In the genomic region with DNA sequence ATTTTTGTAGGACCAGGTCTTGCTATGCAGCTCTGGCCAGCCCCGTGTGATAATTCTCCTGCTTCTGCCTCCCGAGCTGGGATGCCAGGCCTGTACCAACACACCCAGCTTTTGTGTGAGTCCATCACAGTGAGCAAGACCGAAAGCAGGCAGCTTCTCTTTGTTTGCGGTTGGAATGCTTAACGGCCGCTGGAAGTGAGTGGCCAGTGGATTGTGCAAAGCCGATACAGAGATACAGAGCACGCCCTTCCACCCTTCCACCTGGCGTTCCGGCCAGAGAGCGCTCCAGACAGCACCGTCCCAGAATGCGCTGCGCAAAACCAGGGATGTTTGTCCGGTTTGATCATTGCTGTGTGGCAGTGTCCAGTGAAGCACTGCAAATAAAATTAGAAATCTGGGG, we compare ENCODE assay signal across 11 mouse cellular contexts. TPM values are rescaled to one million over a fixed set of nuclear protein-coding genes. Genes with fewer than 3 reads are reported as not detected.
DNase-seq lines count a peak whose midpoint lies in the region; ATAC-seq and TF ChIP-seq lines count a peak whose summit lies in the region.
"Had no signal": no experiment of that assay in that cellular context is flagged by ENCODE, and none has a peak within 500 bp of the region (broad histone marks: within the 10 kb centered on the region; RNA-seq: fewer than 3 reads in every experiment).

No protein-coding gene starts in this region.

- H3K36me3 ChIP-seq in kidney, postnatal 0 days (ENCODE audit: insufficient read depth, low read length) = no peaks in the 10 kb centered on the region

- peak overlapping the region; percentile 89 for H3K27ac ChIP-seq in kidney, postnatal 0 days

- WGBS in kidney, postnatal 0 days = 39% methylated on average over 15 of the region's 15 CpGs

- H3K4me3 ChIP-seq in kidney, postnatal 0 days (replicated peaks; ENCODE audit: low read depth, low read length) = no peak overlapping the region

- ATAC-seq in kidney, postnatal 0 days (replicated peaks; ENCODE audit: low FRiP score, low read depth) = 0 out of 2 replicates have a peak, but pooled peaks have one; percentile 18

- DNase-seq in kidney, postnatal 0 days (ENCODE audit: low spot score) = no peak
- no peak for DNase-seq in kidney, postnatal 14 days
- DNase-seq in R1 (ENCODE audit: low read depth, low spot score) = peak; percentile 84
- peak; percentile 50 for DNase-seq in liver
- peak; percentile 80 for DNase-seq in lung, postnatal 36 days
- DNase-seq in spleen, postnatal 10 days (ENCODE audit: low spot score in 2 of 2) = no peak
- DNase-seq in layer of hippocampus, adult 11-12 months (ENCODE audit: low spot score) = no peak
- DNase-seq in left cerebral cortex, adult 18-20 months (ENCODE audit: low spot score in 2 of 2) = no peak
- DNase-seq: kidney, adult 8-10 months; thymus, postnatal 36 days had no signal

- H3K9ac ChIP-seq in kidney, postnatal 0 days (ENCODE audit: low read depth, low read length) = no peak overlapping the region

- TF ChIP-seq CTCF in kidney, postnatal 0 days (IDR thresholded peaks at IDR 0.05; ENCODE audit: low read depth) = no peak

- peaks cover 28% of the 10 kb centered on the region for H3K4me1 ChIP-seq in kidney, postnatal 0 days (replicated peaks; ENCODE audit: insufficient read depth, low read length)

- no peaks in the 10 kb centered on the region for H3K9me3 ChIP-seq in kidney, postnatal 0 days (replicated peaks; ENCODE audit: low read length)

- H3K27me3 ChIP-seq in kidney, postnatal 0 days (ENCODE audit: insufficient read depth, low read length) = no peaks in the 10 kb centered on the region

- H3K4me2 ChIP-seq in kidney, postnatal 0 days (ENCODE audit: low read length) = no peak overlapping the region

RNA-seq across cellular contexts. Expression of gene Epha2, which starts 21.7 kb away (rescaled TPM):
- 5.6 and 5.8 TPM in 2 replicates for polyA plus RNA-seq in kidney, postnatal 0 days (2015; fragmentation: Nextera tagmentation; extraction: Ambion mirVana)
- total RNA-seq in left cerebral cortex, adult 18-20 months (2021) = 1 to 10 TPM; 1.3 to 1.5 TPM

RNA-seq across cellular contexts. Expression of gene Arhgef19, which starts 40.0 kb away (rescaled TPM):
- polyA plus RNA-seq in kidney, postnatal 0 days (2015; fragmentation: Nextera tagmentation; extraction: Ambion mirVana) = 5.2 and 5.7 TPM in 2 replicates
- total RNA-seq in left cerebral cortex, adult 18-20 months (2021) = 10 to 100 TPM; 17.9 to 21.2 TPM
- total RNA-seq: megakaryocyte-erythroid progenitor cell, adult 5-6 weeks had no signal

Comparison
In these comparisons a context has a peak if more than half of its experiments do, and no peak if none do; other contexts are left out.
1. DNase-seq: peak in R1 (single experiment), liver (single experiment) and lung, postnatal 36 days (single experiment); none in kidney, postnatal 0 days (single experiment), kidney, postnatal 14 days (single experiment), spleen, postnatal 10 days (0 of 2), layer of hippocampus, adult 11-12 months (single experiment) and left cerebral cortex, adult 18-20 months (0 of 2).